Mouse (Mus musculus) MEL (cell line): ENCODE measurements around the gene Abhd17a. TPM values are rescaled to one million over a fixed set of nuclear protein-coding genes. Genes with fewer than 3 reads are reported as not detected.

ENCODE experiments used
- DNase-seq: peaks from one replicate; pipeline ENCODE4 v3.0.0; 2011; ENCODE audit warnings: low read depth, low spot score
- H3K27ac ChIP-seq: 2 replicates; pipeline ENCODE4 v1.5.1; 2012; ENCODE audit warnings: low read depth, mild to moderate bottlenecking, control low read depth, low read length, moderate library complexity; ENCODE audit not compliant: control insufficient read depth
- H3K27me3 ChIP-seq, 2 experiments: fragments of 150-350 bp in 1 of 2; sonication (generic) in 1 of 2; 2 replicates each; pipeline ENCODE4 v1.6.1; 2012; ENCODE audit warnings: low read length in 2 of 2, mild to moderate bottlenecking in 2 of 2, improper control_type of control experiment in 1 of 2, moderate library complexity in 1 of 2; ENCODE audit not compliant: insufficient read depth in 2 of 2, control insufficient read depth in 1 of 2
- H3K36me3 ChIP-seq, 2 experiments: 2 replicates each; pipeline ENCODE4 v1.6.1; 2012 to 2014; ENCODE audit warnings: low read length in 2 of 2, improper control_type of control experiment in 1 of 2, inconsistent platforms in 1 of 2, mild to moderate bottlenecking in 1 of 2; ENCODE audit not compliant: insufficient read depth in 2 of 2, control insufficient read depth in 1 of 2
- H3K4me1 ChIP-seq, 2 experiments: fragments of 150-350 bp in 1 of 2; sonication (generic) in 1 of 2; 2 replicates each; pipeline ENCODE4 v1.6.1; 2012; ENCODE audit warnings: low read length in 2 of 2, improper control_type of control experiment in 1 of 2, mild to moderate bottlenecking in 1 of 2; ENCODE audit not compliant: insufficient read depth in 2 of 2, control insufficient read depth in 1 of 2
- H3K4me3 ChIP-seq, 2 experiments: fragments of 150-350 bp in 1 of 2; sonication (generic) in 1 of 2; 2 replicates each; pipeline ENCODE4 v1.5.1; 2012; ENCODE audit warnings: low read depth in 2 of 2, low read length in 2 of 2, mild to moderate bottlenecking in 2 of 2, moderate library complexity in 2 of 2, control low read depth in 1 of 2, improper control_type of control experiment in 1 of 2; ENCODE audit not compliant: control insufficient read depth in 1 of 2, insufficient read depth in 1 of 2
- H3K79me2 ChIP-seq: 2 replicates; pipeline ENCODE4 v1.6.1; 2012; ENCODE audit warnings: mild to moderate bottlenecking, low read length, moderate library complexity; ENCODE audit not compliant: control insufficient read depth, poor library complexity, insufficient read depth
- H3K9ac ChIP-seq: 2 replicates; pipeline ENCODE4 v1.6.1; 2012; ENCODE audit warnings: low read depth, mild to moderate bottlenecking, control low read depth, low read length, moderate library complexity; ENCODE audit not compliant: control insufficient read depth, poor library complexity, severe bottlenecking
- H3K9me3 ChIP-seq: fragments of 150-350 bp; sonication (generic); replicated peaks from 2 replicates; pipeline ENCODE4 v1.6.1; 2012; ENCODE audit warnings: mild to moderate bottlenecking, low read length, improper control_type of control experiment, moderate library complexity; ENCODE audit not compliant: insufficient read depth
- CTCF ChIP-seq, 3 experiments: IDR thresholded peaks in 2 of 3; conservative IDR thresholded peaks in 1 of 3; 2 replicates each; pipeline ENCODE4 v1.5.1; 2011 to 2012; ENCODE audit warnings: low read length in 3 of 3, low read depth in 2 of 3, mild to moderate bottlenecking in 2 of 3, improper control_type of control experiment in 1 of 3, inconsistent platforms in 1 of 3, mixed read lengths in 1 of 3, moderate library complexity in 1 of 3; ENCODE audit not compliant: control insufficient read depth in 1 of 3, insufficient read depth in 1 of 3, poor library complexity in 1 of 3, severe bottlenecking in 1 of 3
- E2F4 ChIP-seq: IDR thresholded peaks from 2 replicates; pipeline ENCODE4 v1.6.1; 2011; ENCODE audit warnings: low read depth, low read length, improper control_type of control experiment, borderline replicate concordance
- ELF1 ChIP-seq: IDR thresholded peaks from 2 replicates; pipeline ENCODE4 v1.6.1; 2014; ENCODE audit warnings: low read depth, mild to moderate bottlenecking, inconsistent platforms, low read length, improper control_type of control experiment, moderate library complexity
- EP300 ChIP-seq, 2 experiments: IDR thresholded peaks; 2 replicates each; pipeline ENCODE4 v1.6.1; 2011; ENCODE audit warnings: improper control_type of control experiment in 2 of 2, low read length in 2 of 2, low read depth in 1 of 2, mild to moderate bottlenecking in 1 of 2
- ETS1 ChIP-seq: IDR thresholded peaks from 2 replicates; pipeline ENCODE4 v1.6.1; 2012; ENCODE audit warnings: low read depth, mild to moderate bottlenecking, inconsistent platforms, low read length, improper control_type of control experiment, moderate library complexity
- GABPA ChIP-seq: IDR thresholded peaks from 2 replicates; pipeline ENCODE4 v1.6.1; 2012; ENCODE audit warnings: low read depth, mild to moderate bottlenecking, inconsistent platforms, low read length, improper control_type of control experiment, moderate library complexity
- JUND ChIP-seq: IDR thresholded peaks from 2 replicates; pipeline ENCODE4 v1.6.1; 2011; ENCODE audit warnings: low read depth, mild to moderate bottlenecking, improper control_type of control experiment, low read length
- KAT2A ChIP-seq: conservative IDR thresholded peaks from 2 replicates; pipeline ENCODE4 v1.6.1; 2012; ENCODE audit warnings: low read depth, low read length, improper control_type of control experiment, inconsistent platforms
- MAFK ChIP-seq: IDR thresholded peaks from 2 replicates; pipeline ENCODE4 v1.6.1; 2011; ENCODE audit warnings: low read depth, mild to moderate bottlenecking, low read length, improper control_type of control experiment, borderline replicate concordance
- MEF2A ChIP-seq: IDR thresholded peaks from 2 replicates; pipeline ENCODE4 v1.6.1; 2014; ENCODE audit warnings: low read depth, mild to moderate bottlenecking, inconsistent platforms, low read length, improper control_type of control experiment; ENCODE audit not compliant: poor library complexity, insufficient replicate concordance, severe bottlenecking; ENCODE audit errors: extremely low read depth
- MXI1 ChIP-seq: IDR thresholded peaks from 2 replicates; pipeline ENCODE4 v1.6.1; 2011; ENCODE audit warnings: mild to moderate bottlenecking, low read depth, low read length, improper control_type of control experiment
- MYB ChIP-seq: IDR thresholded peaks from 2 replicates; pipeline ENCODE4 v1.6.1; 2011; ENCODE audit warnings: mild to moderate bottlenecking, low read depth, low read length, improper control_type of control experiment
- MYC ChIP-seq: IDR thresholded peaks from 2 replicates; pipeline ENCODE4 v1.6.1; 2011; ENCODE audit warnings: low read depth, mild to moderate bottlenecking, low read length, improper control_type of control experiment, moderate library complexity
- NRF1 ChIP-seq: IDR thresholded peaks from 2 replicates; pipeline ENCODE4 v1.6.1; 2014; ENCODE audit warnings: low read depth, mild to moderate bottlenecking, inconsistent platforms, low read length, improper control_type of control experiment, moderate library complexity; ENCODE audit not compliant: poor library complexity, insufficient read depth, severe bottlenecking
- POLR2A ChIP-seq, 2 experiments: IDR thresholded peaks; 2 replicates each; pipeline ENCODE4 v1.6.1; 2011 to 2012; ENCODE audit warnings: low read length in 2 of 2, mild to moderate bottlenecking in 2 of 2, control low read depth in 1 of 2, improper control_type of control experiment in 1 of 2, low read depth in 1 of 2, moderate library complexity in 1 of 2; ENCODE audit not compliant: control insufficient read depth in 1 of 2, insufficient read depth in 1 of 2, poor library complexity in 1 of 2
- POLR2AphosphoS2 ChIP-seq: IDR thresholded peaks from 2 replicates; pipeline ENCODE4 v1.6.1; 2011; ENCODE audit warnings: low read length, improper control_type of control experiment
- RAD21 ChIP-seq: IDR thresholded peaks from 2 replicates; pipeline ENCODE4 v1.6.1; 2011; ENCODE audit warnings: mild to moderate bottlenecking, low read depth, low read length, improper control_type of control experiment
- SIN3A ChIP-seq: IDR thresholded peaks from 2 replicates; pipeline ENCODE4 v1.6.1; 2012; ENCODE audit warnings: low read length, improper control_type of control experiment, inconsistent platforms
- TBP ChIP-seq: IDR thresholded peaks from 2 replicates; pipeline ENCODE4 v1.8.0; 2011; ENCODE audit warnings: low read depth, low read length, improper control_type of control experiment
- TCF12 ChIP-seq: IDR thresholded peaks from 2 replicates; pipeline ENCODE4 v1.6.1; 2014; ENCODE audit warnings: low read depth, mild to moderate bottlenecking, inconsistent platforms, low read length, improper control_type of control experiment, moderate library complexity
- USF1 ChIP-seq: IDR thresholded peaks from 2 replicates; pipeline ENCODE4 v1.6.1; 2014; ENCODE audit warnings: low read depth, mild to moderate bottlenecking, inconsistent platforms, low read length, improper control_type of control experiment, moderate library complexity
- USF2 ChIP-seq, 2 experiments: IDR thresholded peaks; 2 replicates each; pipeline ENCODE4 v1.6.1; 2011 to 2012; ENCODE audit warnings: improper control_type of control experiment in 2 of 2, low read length in 2 of 2, borderline replicate concordance in 1 of 2, inconsistent platforms in 1 of 2, low read depth in 1 of 2, mild to moderate bottlenecking in 1 of 2; ENCODE audit not compliant: insufficient read depth in 1 of 2
- polyA plus RNA-seq, 2 experiments: library from polyadenylated mRNA; stranded (reverse) in 1 of 2; unstranded in 1 of 2; fragments of >175 nt in 1 of 2; fragments of >200 nt in 1 of 2; gene quantifications; 2 replicates each; pipeline versions ENCODE4 v1.2.1 to v1.2.4; 2012; ENCODE audit warnings: low replicate concordance in 2 of 2, low read depth in 1 of 2; ENCODE audit not compliant: insufficient read length in 2 of 2, insufficient read depth in 1 of 2, missing spikeins in 1 of 2
- total RNA-seq: library from RNA; depleted of rRNA; stranded (reverse); fragments of 300-350 nt; gene quantifications from 2 replicates; pipeline ENCODE4 v1.2.3, GENCODE M21; 2012

Gene Abhd17a
- total and polyA plus RNA-seq, 3 experiments, result 96.2 to 136 (median 98.5) TPM

GRCm38 (mm10) chr10:80604988-80605387 lies 14.8 kb upstream of the Abhd17a start:
- Histone ChIP-seq H3K4me3 (no peak overlapping the region), H3K4me1 (peaks cover 8 to 17% of the 10 kb centered on the region in 2 experiments), H3K79me2 (peaks cover 37% of the 10 kb centered on the region), H3K27me3 (no peaks in the 10 kb centered on the region), H3K9ac (no peak overlapping the region), H3K9me3 (no peaks in the 10 kb centered on the region), H3K36me3 (peaks cover 2 to 15% of the 10 kb centered on the region in 2 experiments; a peak in 3 of 4 replicates), H3K27ac (no peak overlapping the region)
- TF ChIP-seq POLR2AphosphoS2 (no peak), NRF1 (no peak), GABPA (no peak), ELF1 (no peak), MAFK (no peak), E2F4 (no peak), USF2 (IDR thresholded peaks at IDR 0.05; ENCODE audit: borderline replicate concordance in 1 of 2, insufficient read depth in 1 of 2, low read depth in 1 of 2, low read length in 2 of 2) (no peak), USF1 (no peak), TBP (no peak), MXI1 (no peak), MYB (no peak), RAD21 (no peak), TCF12 (no peak)
- no peak for DNase-seq

- no peaks in the 10 kb centered on the region for H3K27me3 ChIP-seq
- H3K36me3 ChIP-seq, result peaks cover 2 to 15% of the 10 kb centered on the region in 2 experiments; a peak in 3 of 4 replicates
- no peak for DNase-seq
- no peaks in the 10 kb centered on the region for H3K9me3 ChIP-seq
- peaks cover 37% of the 10 kb centered on the region for H3K79me2 ChIP-seq
- no peak overlapping the region for H3K27ac ChIP-seq
- TF ChIP-seq EP300 (IDR thresholded peaks at IDR 0.05; ENCODE audit: low read depth in 1 of 2, low read length in 2 of 2) (no peak), JUND (no peak), KAT2A (no peak), POLR2A (IDR thresholded peaks at IDR 0.05; ENCODE audit: control insufficient read depth in 1 of 2, insufficient read depth in 1 of 2, low read depth in 1 of 2, low read length in 2 of 2, poor library complexity in 1 of 2) (no peak), E2F4 (no peak), ELF1 (no peak), ETS1 (no peak), GABPA (no peak), MEF2A (no peak), SIN3A (no peak), MYC (no peak), CTCF (IDR thresholded peaks at IDR 0.05 in 2 of 3, conservative IDR thresholded peaks at IDR 0.05 in 1 of 3; ENCODE audit: control insufficient read depth in 1 of 3, insufficient read depth in 1 of 3, low read depth in 2 of 3, low read length in 3 of 3, poor library complexity in 1 of 3, severe bottlenecking in 1 of 3) (no peak)
- H3K4me3 ChIP-seq, result peak overlapping the region; percentile 78 to 91; a peak in 3 of 4 replicates
- H3K9ac ChIP-seq, result peak overlapping the region; percentile 92
- peaks cover 8 to 17% of the 10 kb centered on the region in 2 experiments for H3K4me1 ChIP-seq
Observed at GRCm38 (mm10) chr10:80604001-80604509, 13.9 kb upstream of the Abhd17a start.
